Mouse (Mus musculus): ENCODE measurements around the gene Gsto1.
A peak's percentile ranks its signal among the peaks of the same experiment; 100 is the strongest.
"Not testable (repeated sequence)": the region's sequence is repeated elsewhere in the genome, so short reads cannot be mapped to it uniquely, and the experiment has no call there.

Gene Gsto1

DNA sequence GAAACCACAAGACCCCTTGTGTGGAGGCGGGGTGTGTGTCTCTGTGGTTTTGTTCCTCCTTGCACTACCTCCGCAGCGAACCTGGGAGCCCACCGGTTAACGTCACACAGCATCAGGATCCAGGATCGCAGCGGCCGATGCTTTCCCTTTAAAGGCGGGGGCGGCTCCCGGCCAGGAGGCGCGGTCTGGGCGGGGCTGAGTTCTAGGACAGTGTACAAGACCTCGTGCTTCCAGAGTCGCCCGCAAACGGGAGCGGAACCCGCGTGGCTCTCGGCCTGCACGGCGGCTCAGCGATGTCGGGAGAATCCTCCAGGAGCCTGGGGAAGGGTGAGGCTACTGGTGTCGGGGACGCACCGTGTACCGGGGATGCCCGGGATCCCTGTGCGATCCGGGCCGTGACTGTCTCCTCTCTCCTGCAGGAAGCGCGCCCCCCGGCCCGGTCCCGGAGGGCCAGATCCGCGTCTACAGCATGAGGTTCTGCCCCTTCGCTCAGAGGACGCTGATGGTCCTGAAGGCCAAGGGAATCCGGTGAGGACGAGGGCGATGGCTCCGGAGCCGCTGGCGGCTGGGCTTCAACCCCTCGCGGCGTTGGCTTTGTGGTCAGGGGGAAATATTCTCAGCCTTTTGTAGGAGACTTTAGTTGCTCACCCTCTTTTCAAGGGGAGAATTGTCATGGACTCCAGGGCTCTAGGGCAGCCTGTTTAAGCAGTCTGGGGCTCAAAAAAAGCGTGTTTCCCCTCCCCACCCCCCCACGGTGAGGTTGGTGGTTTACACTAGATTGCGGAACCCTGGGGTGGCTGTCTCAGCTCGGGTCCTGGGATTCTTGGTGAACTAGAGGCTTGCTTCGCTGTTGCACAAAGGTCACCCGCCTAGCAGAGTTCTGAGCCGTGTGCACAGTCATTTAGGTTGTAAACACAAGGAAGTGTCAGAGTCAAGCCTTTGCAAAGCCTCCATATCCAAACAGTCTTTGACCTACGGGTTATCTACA, at the start of gene Gsto1:
TSS of gene Gsto1 (plus strand) at position 175 of the 988 bp plus-strand sequence.
- DNase-seq (ENCODE audit: low spot score in 2 of 2): peak; percentile 27 to 36

GRCm38 (mm10) chr19:47812091-47812490, 42.7 kb upstream of the Gsto1 start:
- no peak for DNase-seq (ENCODE audit: low spot score in 2 of 2)

GRCm38 (mm10) chr19:47814721-47815120, 40.0 kb upstream of the Gsto1 start:
- no peak for DNase-seq (ENCODE audit: low spot score in 2 of 2)

GRCm38 (mm10) chr19:47817692-47818091, 37.1 kb upstream of the Gsto1 start:
- DNase-seq (ENCODE audit: low spot score in 2 of 2): no peak

DNA sequence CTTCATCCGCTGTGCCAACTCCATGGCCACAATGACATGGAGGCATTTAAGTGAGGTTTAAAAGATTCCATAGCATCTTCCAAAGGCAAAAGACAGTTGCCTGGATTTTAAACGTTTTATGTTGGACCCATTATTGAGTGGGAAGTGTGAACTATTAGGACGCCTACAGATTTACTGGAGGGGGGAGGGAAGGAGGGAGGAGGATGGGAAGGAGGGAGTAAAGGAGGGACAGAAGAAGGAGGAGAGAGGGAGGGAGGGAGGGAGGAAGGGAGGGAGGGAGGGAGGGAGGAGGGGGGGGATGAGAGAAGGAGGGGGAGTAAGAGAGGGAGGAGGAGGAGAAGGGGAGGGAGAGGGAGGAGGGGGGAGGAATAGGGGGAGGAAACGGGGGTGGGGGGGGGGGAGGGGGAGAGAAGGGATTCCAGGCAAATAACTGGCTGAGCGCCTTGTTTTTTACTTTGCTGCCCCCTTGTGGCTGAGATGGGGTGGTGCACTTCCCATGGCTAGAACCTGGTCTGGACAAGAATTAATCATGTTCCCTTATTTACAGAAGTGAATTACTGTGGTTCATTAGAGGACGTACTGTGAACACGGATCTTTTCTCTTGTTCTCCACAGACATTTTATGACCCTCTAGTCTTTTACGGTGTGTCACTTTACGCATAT, 33.8 kb upstream of the Gsto1 start:
- DNase-seq (ENCODE audit: low spot score in 2 of 2): peak in 1 of 2 experiments; percentile 58

GRCm38 (mm10) chr19:47821494-47821872, 33.3 kb upstream of the Gsto1 start:
- no peak for DNase-seq (ENCODE audit: low spot score in 2 of 2)

GRCm38 (mm10) chr19:47822143-47822796, 32.5 kb upstream of the Gsto1 start:
- DNase-seq (ENCODE audit: low spot score in 2 of 2): no peak

DNA sequence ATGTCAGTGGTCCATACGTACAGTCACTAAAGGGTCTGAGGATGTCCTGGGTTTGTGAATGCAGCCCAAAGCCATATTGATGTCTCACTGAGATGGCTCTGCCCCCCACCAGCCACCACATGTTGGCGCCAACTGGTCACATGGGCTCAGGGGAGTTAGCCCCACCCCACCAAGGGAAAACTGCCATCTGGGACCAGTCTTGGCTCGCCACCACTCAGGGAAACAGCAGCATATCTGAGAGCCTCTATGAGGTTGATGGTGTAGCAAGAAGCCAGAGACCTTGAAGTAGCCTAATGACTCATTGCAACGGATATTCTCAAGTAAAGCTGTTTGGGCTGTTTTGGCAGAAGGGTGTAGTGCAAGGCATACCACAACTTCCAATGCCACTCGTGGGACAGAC, 30.7 kb upstream of the Gsto1 start:
- no peak for DNase-seq (ENCODE audit: low spot score in 2 of 2)

- DNase-seq (ENCODE audit: low spot score in 2 of 2): no peak
These were observed 24.8 kb upstream of the Gsto1 start for GRCm38 (mm10) chr19:47829913-47830450.

DNA sequence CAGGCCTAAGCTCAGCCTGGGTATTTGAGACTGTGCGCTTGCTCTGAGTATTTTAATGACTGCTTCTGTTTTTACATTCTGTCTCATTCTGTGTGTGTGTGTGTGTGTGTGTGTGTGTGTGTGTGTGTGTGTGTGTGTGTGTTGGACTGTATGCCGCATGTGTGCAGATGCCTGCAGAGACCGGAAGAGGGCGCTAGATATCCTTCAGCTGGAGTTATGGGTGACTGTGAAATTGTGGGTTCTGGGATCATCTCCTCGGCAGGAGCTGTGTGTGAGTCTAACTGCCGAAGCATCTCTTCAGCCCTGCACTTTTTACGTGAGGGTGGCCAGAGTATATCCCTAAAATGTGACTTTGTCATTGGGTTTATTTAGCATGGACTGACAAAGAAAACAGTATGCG, 23.7 kb upstream of the Gsto1 start:
- DNase-seq (ENCODE audit: low spot score in 2 of 2): no peak

DNA sequence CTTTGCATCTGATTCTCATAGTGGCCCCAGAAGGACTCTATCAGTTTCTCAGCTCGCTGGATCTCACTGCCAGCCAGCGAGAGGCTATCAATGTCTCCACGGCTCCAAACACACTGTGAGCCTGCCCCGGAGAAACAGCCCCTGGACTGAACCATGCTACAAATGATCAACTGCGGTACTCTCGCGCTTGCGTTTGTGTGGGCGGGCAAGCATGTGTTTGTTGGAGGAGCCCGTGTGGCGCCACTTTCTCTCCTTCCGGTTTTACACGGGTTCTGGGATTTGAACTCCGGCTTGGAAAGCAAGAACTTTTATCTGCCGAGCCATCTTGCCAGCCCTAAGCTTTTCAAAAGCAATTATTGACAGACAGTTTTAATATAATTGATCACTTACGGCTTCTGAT, 22.5 kb upstream of the Gsto1 start:
- DNase-seq (ENCODE audit: low spot score in 2 of 2): no peak

- DNase-seq (ENCODE audit: low spot score in 2 of 2): no peak
These were observed 20.2 kb upstream of the Gsto1 start for GRCm38 (mm10) chr19:47834614-47835013.

- no peak for DNase-seq (ENCODE audit: low spot score in 2 of 2)
These were observed 19.0 kb upstream of the Gsto1 start for GRCm38 (mm10) chr19:47835776-47836175.

- DNase-seq (ENCODE audit: low spot score in 2 of 2): peak; percentile 38 to 60
These were observed 17.9 kb upstream of the Gsto1 start for GRCm38 (mm10) chr19:47836701-47837526.

- DNase-seq (ENCODE audit: low spot score in 2 of 2): no peak
These were observed 17.3 kb upstream of the Gsto1 start for GRCm38 (mm10) chr19:47837527-47837901.

- DNase-seq (ENCODE audit: low spot score in 2 of 2): not testable (repeated sequence)
These were observed 13.5 kb upstream of the Gsto1 start for GRCm38 (mm10) chr19:47841234-47841633.

GRCm38 (mm10) chr19:47849735-47850134, 5.0 kb upstream of the Gsto1 start:
- DNase-seq (ENCODE audit: low spot score in 2 of 2): no peak

GRCm38 (mm10) chr19:47852131-47852530, 2.6 kb upstream of the Gsto1 start:
- DNase-seq (ENCODE audit: low spot score in 2 of 2): not testable (repeated sequence)

- DNase-seq (ENCODE audit: low spot score in 2 of 2): no peak
These were observed 1.7 kb upstream of the Gsto1 start for GRCm38 (mm10) chr19:47853053-47853452.

- no peak for DNase-seq (ENCODE audit: low spot score in 2 of 2)
These were observed 597 bp upstream of the Gsto1 start for GRCm38 (mm10) chr19:47853951-47854795.
